Mouse (Mus musculus): Measurements from ENCODE around the gene Galnt16. TPM values are rescaled to one million over a fixed set of nuclear protein-coding genes. Genes with fewer than 3 reads are reported as not detected.

The Galnt16 gene
- polyA plus RNA-seq, 1 experiment from 2014 or later, result 3.7 TPM

- Histone ChIP-seq H3K4me3 (no peak overlapping the region), H3K9me3 (no peaks in the 10 kb centered on the region), H3K36me3 (no peaks in the 10 kb centered on the region), H3K4me2 (no peak overlapping the region), H3K27me3 (replicated peaks) (no peaks in the 10 kb centered on the region), H3K9ac (no peak overlapping the region), H3K27ac (replicated peaks) (no peak overlapping the region), H3K4me1 (peaks cover 8% of the 10 kb centered on the region)
- WGBS, result 70% methylated on average over 5 of the region's 5 CpGs
- no peak for ATAC-seq (ENCODE audit: extremely low read depth, insufficient number of reproducible peaks, low FRiP score, low TSS enrichment)
These were observed 102.4 kb downstream of the Galnt16 start for GRCm38 (mm10) chr12:80620501-80620900.

GRCm38 (mm10) chr12:80631790-80632189 lies 113.7 kb downstream of the Galnt16 start:
- Histone ChIP-seq H3K36me3 (peaks cover 57% of the 10 kb centered on the region), H3K9me3 (no peaks in the 10 kb centered on the region), H3K4me3 (no peak overlapping the region), H3K4me1 (no peaks in the 10 kb centered on the region), H3K27ac (replicated peaks) (no peak overlapping the region), H3K4me2 (no peak overlapping the region), H3K27me3 (replicated peaks) (no peaks in the 10 kb centered on the region), H3K9ac (no peak overlapping the region)
- 70% methylated on average over 5 of the region's 5 CpGs for WGBS
- no peak for ATAC-seq (ENCODE audit: extremely low read depth, insufficient number of reproducible peaks, low FRiP score, low TSS enrichment)

GRCm38 (mm10) chr12:80642725-80643692 lies 124.9 kb downstream of the Galnt16 start:
- WGBS, result 3% methylated on average over 47 of the region's 48 CpGs
- peak overlapping the region; percentile 99 for H3K9ac ChIP-seq
- H3K36me3 ChIP-seq, result peaks cover 42% of the 10 kb centered on the region
- peak overlapping the region; percentile 92 for H3K27ac ChIP-seq (replicated peaks)
- H3K4me3 ChIP-seq, result peak overlapping the region; percentile 99
- no peaks in the 10 kb centered on the region for H3K27me3 ChIP-seq (replicated peaks)
- peak; percentile 61 for ATAC-seq (ENCODE audit: extremely low read depth, insufficient number of reproducible peaks, low FRiP score, low TSS enrichment)
- H3K4me2 ChIP-seq, result peak overlapping the region; percentile 95
- no peaks in the 10 kb centered on the region for H3K9me3 ChIP-seq
- peaks cover 36% of the 10 kb centered on the region for H3K4me1 ChIP-seq

GRCm38 (mm10) chr12:80643693-80644505 lies 125.8 kb downstream of the Galnt16 start, which contains the start of the genes Slc39a9 and Erh:
Slc39a9 (plus strand) TSS chr12:80643883.
Erh (minus strand) TSS chr12:80644341.
- Histone ChIP-seq H3K27ac (replicated peaks) (peak within 1 kb of the TSS; percentile 92), H3K36me3 (peaks cover 41% of the 10 kb centered on the region), H3K9ac (peak within 1 kb of the TSS; percentile 99), H3K9me3 (no peaks in the 10 kb centered on the region), H3K27me3 (replicated peaks) (no peaks in the 10 kb centered on the region), H3K4me1 (peaks cover 36% of the 10 kb centered on the region), H3K4me3 (peak within 1 kb of the TSS; percentile 99), H3K4me2 (peak within 1 kb of the TSS; percentile 95)
- ATAC-seq (ENCODE audit: extremely low read depth, insufficient number of reproducible peaks, low FRiP score, low TSS enrichment), result peak; percentile 84
- under 1% methylated on average over 50 of the region's 50 CpGs for WGBS

GRCm38 (mm10) chr12:80644506-80644868 lies 126.4 kb downstream of the Galnt16 start:
- H3K4me3 ChIP-seq, result peak overlapping the region; percentile 99
- peaks cover 36% of the 10 kb centered on the region for H3K4me1 ChIP-seq
- H3K36me3 ChIP-seq, result peaks cover 40% of the 10 kb centered on the region
- peak; percentile 21; the same call in 1 of the 2 replicates for ATAC-seq (ENCODE audit: extremely low read depth, insufficient number of reproducible peaks, low FRiP score, low TSS enrichment)
- no peaks in the 10 kb centered on the region for H3K27me3 ChIP-seq (replicated peaks)
- WGBS, result 8% methylated on average over 18 of the region's 18 CpGs
- no peaks in the 10 kb centered on the region for H3K9me3 ChIP-seq
- peak overlapping the region; percentile 99 for H3K9ac ChIP-seq
- peak overlapping the region; percentile 95 for H3K4me2 ChIP-seq
- H3K27ac ChIP-seq (replicated peaks), result 0 out of 2 replicates have a peak overlapping the region, but pooled peaks have one; percentile 92

- Histone ChIP-seq H3K4me1 (peaks cover 36% of the 10 kb centered on the region), H3K27ac (replicated peaks) (no peak overlapping the region), H3K4me2 (peak overlapping the region; percentile 95), H3K36me3 (peaks cover 28% of the 10 kb centered on the region), H3K4me3 (no peak overlapping the region), H3K9ac (no peak overlapping the region; the same call in 1 of the 2 replicates), H3K27me3 (replicated peaks) (no peaks in the 10 kb centered on the region), H3K9me3 (no peaks in the 10 kb centered on the region)
- 83% methylated on average over 3 of the region's 3 CpGs for WGBS
- ATAC-seq (ENCODE audit: extremely low read depth, insufficient number of reproducible peaks, low FRiP score, low TSS enrichment), result no peak
These were observed 128.3 kb downstream of the Galnt16 start for GRCm38 (mm10) chr12:80646377-80646776.

GRCm38 (mm10) chr12:80653951-80654658 lies 136.0 kb downstream of the Galnt16 start:
- Histone ChIP-seq H3K27ac (replicated peaks) (no peak overlapping the region), H3K4me3 (no peak overlapping the region), H3K9me3 (no peaks in the 10 kb centered on the region), H3K4me1 (peaks cover 7% of the 10 kb centered on the region), H3K36me3 (peaks cover 12% of the 10 kb centered on the region), H3K4me2 (no peak overlapping the region), H3K27me3 (replicated peaks) (no peaks in the 10 kb centered on the region), H3K9ac (no peak overlapping the region; the same call in 1 of the 2 replicates)
- WGBS, result 78% methylated on average over 7 of the region's 7 CpGs
- no peak for ATAC-seq (ENCODE audit: extremely low read depth, insufficient number of reproducible peaks, low FRiP score, low TSS enrichment)

GRCm38 (mm10) chr12:80654659-80655025 lies 136.6 kb downstream of the Galnt16 start:
- Histone ChIP-seq H3K9ac (no peak overlapping the region), H3K36me3 (peaks cover 9% of the 10 kb centered on the region; the same call in 1 of the 2 replicates), H3K27me3 (replicated peaks) (no peaks in the 10 kb centered on the region), H3K4me3 (no peak overlapping the region), H3K4me2 (no peak overlapping the region), H3K9me3 (no peaks in the 10 kb centered on the region), H3K27ac (replicated peaks) (no peak overlapping the region), H3K4me1 (peaks cover 7% of the 10 kb centered on the region)
- 90% methylated on average over 3 of the region's 3 CpGs for WGBS
- ATAC-seq (ENCODE audit: extremely low read depth, insufficient number of reproducible peaks, low FRiP score, low TSS enrichment), result no peak

- H3K4me3 ChIP-seq, result no peak overlapping the region
- no peak overlapping the region for H3K4me2 ChIP-seq
- H3K9ac ChIP-seq, result no peak overlapping the region
- H3K9me3 ChIP-seq, result no peaks in the 10 kb centered on the region
- WGBS, result 78% methylated on average over 6 of the region's 6 CpGs
- peaks cover 15% of the 10 kb centered on the region for H3K4me1 ChIP-seq
- no peaks in the 10 kb centered on the region for H3K27me3 ChIP-seq (replicated peaks)
- peaks cover 19% of the 10 kb centered on the region for H3K36me3 ChIP-seq
- no peak for ATAC-seq (ENCODE audit: extremely low read depth, insufficient number of reproducible peaks, low FRiP score, low TSS enrichment)
- H3K27ac ChIP-seq (replicated peaks), result no peak overlapping the region
These were observed 140.6 kb downstream of the Galnt16 start for GRCm38 (mm10) chr12:80658661-80659060.

GRCm38 (mm10) chr12:80662322-80662721 lies 144.2 kb downstream of the Galnt16 start:
- Histone ChIP-seq H3K4me1 (peaks cover 8% of the 10 kb centered on the region), H3K9ac (no peak overlapping the region), H3K4me2 (no peak overlapping the region), H3K27ac (replicated peaks) (no peak overlapping the region), H3K4me3 (no peak overlapping the region), H3K36me3 (peaks cover 37% of the 10 kb centered on the region), H3K9me3 (no peaks in the 10 kb centered on the region), H3K27me3 (replicated peaks) (no peaks in the 10 kb centered on the region)
- whole genome bisulfite sequencing, result 54% methylated on average over 10 of the region's 10 CpGs
- ATAC-seq (ENCODE audit: extremely low read depth, insufficient number of reproducible peaks, low FRiP score, low TSS enrichment), result no peak
